ENCODE assay signal across 10 mouse cellular contexts in genomic region chr2:10215876-10216565, GRCm38 (mm10).
DNase-seq lines count a peak whose midpoint lies in the region; ATAC-seq and TF ChIP-seq lines count a peak whose summit lies in the region.
"Had no signal": no experiment of that assay in that cellular context is flagged by ENCODE, and none has a peak within 500 bp of the region (broad histone marks: within the 10 kb centered on the region; RNA-seq: fewer than 3 reads in every experiment).

No protein-coding gene starts in this region.

- DNase-seq in adrenal gland, adult 2 months, result peak; percentile 32
- no peak for DNase-seq in adrenal gland, postnatal 25 days
- no peak for DNase-seq in kidney, postnatal 0 days (ENCODE audit: low spot score)
- no peak for DNase-seq in kidney, postnatal 36 days
- no peak for DNase-seq in right cerebral cortex, postnatal 36 days (ENCODE audit: low spot score in 2 of 2)
- no peak for DNase-seq in thymus, postnatal 10 days (ENCODE audit: low spot score in 2 of 2)
- DNase-seq: spleen, adult 18-20 months; thymus, postnatal 36 days had no signal

- no peaks in the 10 kb centered on the region for H3K36me3 ChIP-seq in kidney, postnatal 0 days (ENCODE audit: insufficient read depth, low read length)
- H3K36me3 ChIP-seq in forebrain, embryonic 13.5 days (ENCODE audit: poor library complexity, severe bottlenecking), result no peaks in the 10 kb centered on the region
- no peaks in the 10 kb centered on the region for H3K36me3 ChIP-seq in midbrain, embryonic 15.5 days (replicated peaks)

- no peaks in the 10 kb centered on the region for H3K4me1 ChIP-seq in kidney, postnatal 0 days (replicated peaks; ENCODE audit: insufficient read depth, low read length)
- peaks cover 14% of the 10 kb centered on the region for H3K4me1 ChIP-seq in forebrain, embryonic 13.5 days
- H3K4me1 ChIP-seq in midbrain, embryonic 15.5 days, result no peaks in the 10 kb centered on the region

- peak; percentile 22; the same call in 1 of the 2 replicates for ATAC-seq in kidney, postnatal 0 days (replicated peaks; ENCODE audit: low FRiP score, low read depth)
- no peak for ATAC-seq in forebrain, embryonic 13.5 days
- ATAC-seq in midbrain, embryonic 15.5 days (replicated peaks), result peak; percentile 12; the same call in 1 of the 2 replicates

- no peak overlapping the region for H3K27ac ChIP-seq in kidney, postnatal 0 days
- 0 out of 2 replicates have a peak overlapping the region, but pooled peaks have one; percentile 37 for H3K27ac ChIP-seq in forebrain, embryonic 13.5 days
- H3K27ac ChIP-seq in midbrain, embryonic 15.5 days, result no peak overlapping the region

- WGBS in kidney, postnatal 0 days, result 74% methylated on average over 7 of the region's 7 CpGs
- 74% methylated on average over 7 of the region's 7 CpGs for WGBS in forebrain, embryonic 13.5 days
- 83% methylated on average over 7 of the region's 7 CpGs for WGBS in midbrain, embryonic 15.5 days

- H3K9me3 ChIP-seq in kidney, postnatal 0 days (replicated peaks; ENCODE audit: low read length), result no peaks in the 10 kb centered on the region
- H3K9me3 ChIP-seq in forebrain, embryonic 13.5 days (replicated peaks), result no peaks in the 10 kb centered on the region
- no peaks in the 10 kb centered on the region for H3K9me3 ChIP-seq in midbrain, embryonic 15.5 days

- H3K4me2 ChIP-seq in kidney, postnatal 0 days (ENCODE audit: low read length), result 0 out of 2 replicates have a peak overlapping the region, but pooled peaks have one; percentile 6
- H3K4me2 ChIP-seq in forebrain, embryonic 13.5 days, result no peak overlapping the region
- peak overlapping the region; percentile 6; the same call in 1 of the 2 replicates for H3K4me2 ChIP-seq in midbrain, embryonic 15.5 days

- H3K4me3 ChIP-seq in kidney, postnatal 0 days (replicated peaks; ENCODE audit: low read depth, low read length), result no peak overlapping the region
- no peak overlapping the region for H3K4me3 ChIP-seq in forebrain, embryonic 13.5 days
- H3K4me3 ChIP-seq in midbrain, embryonic 15.5 days, result no peak overlapping the region

- no peak for TF ChIP-seq CTCF in kidney, postnatal 0 days (IDR thresholded peaks at IDR 0.05; ENCODE audit: low read depth)

- no peak overlapping the region for H3K9ac ChIP-seq in kidney, postnatal 0 days (ENCODE audit: low read depth, low read length)
- no peak overlapping the region for H3K9ac ChIP-seq in forebrain, embryonic 13.5 days
- H3K9ac ChIP-seq in midbrain, embryonic 15.5 days, result no peak overlapping the region

- no peaks in the 10 kb centered on the region for H3K27me3 ChIP-seq in kidney, postnatal 0 days (ENCODE audit: insufficient read depth, low read length)
- no peaks in the 10 kb centered on the region for H3K27me3 ChIP-seq in forebrain, embryonic 13.5 days
- no peaks in the 10 kb centered on the region for H3K27me3 ChIP-seq in midbrain, embryonic 15.5 days (replicated peaks)
